Mouse (Mus musculus): Measurements from ENCODE around the gene Nacc2.

The Nacc2 gene

DNA sequence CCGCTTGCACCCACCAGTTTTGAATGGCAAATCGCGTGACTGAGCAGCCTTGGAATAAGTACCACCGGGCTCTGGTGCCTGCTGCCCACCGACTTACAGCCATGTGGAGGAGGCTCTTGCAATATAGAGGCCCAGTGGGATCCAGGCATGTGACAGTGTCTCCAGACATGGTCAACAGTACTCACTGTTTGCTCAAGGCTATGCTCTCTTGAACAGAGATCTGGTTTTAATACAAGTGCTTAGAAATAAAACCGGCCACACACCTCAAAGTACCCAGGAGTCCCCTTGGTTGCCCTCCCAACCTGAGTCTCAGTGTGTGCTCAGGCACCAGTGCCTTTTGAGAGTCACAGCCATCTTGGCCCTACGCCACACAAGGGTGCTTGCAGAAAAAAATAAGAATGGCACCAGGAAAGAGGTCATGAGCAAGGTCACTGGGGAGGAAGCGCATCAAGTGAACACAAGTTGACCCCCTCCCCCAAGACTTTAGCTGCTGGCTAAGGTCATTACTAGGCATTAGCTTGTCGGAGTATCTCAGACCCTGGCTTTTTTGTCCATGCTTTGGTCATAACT, at the start of gene Nacc2:
TSS of gene Nacc2 (minus strand) at position 142 of the 570 bp plus-strand sequence.
- in situ Hi-C loops (cut with MboI; ENCODE audit: low sequenced_read_pairs), result no loop called here

DNA sequence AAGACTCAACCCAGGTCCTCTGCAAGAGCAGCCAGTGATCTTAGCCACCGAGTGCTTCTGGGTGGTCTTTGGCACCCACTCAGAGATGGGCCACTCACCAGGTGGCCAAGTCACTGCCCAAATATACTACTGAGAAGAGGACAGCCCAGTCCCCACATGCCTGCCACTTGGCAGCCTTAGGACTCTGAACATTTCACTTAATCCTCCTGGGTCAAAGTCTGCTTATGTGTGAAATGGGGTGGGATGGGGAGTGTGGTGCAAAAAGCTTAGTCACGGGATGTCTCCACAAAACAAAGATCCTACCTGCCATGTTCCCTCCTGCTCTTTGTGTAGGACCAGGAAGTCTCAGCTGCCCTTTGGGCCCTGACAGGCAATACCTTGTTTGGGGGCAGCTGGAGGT, 49.1 kb upstream of the Nacc2 start:
- in situ Hi-C loops (cut with MboI; ENCODE audit: low sequenced_read_pairs), result loop anchor here (25.0 kb wide), 2 partner anchors 115 to 390 kb away; partner anchors contain the start of gene Ccdc187

DNA sequence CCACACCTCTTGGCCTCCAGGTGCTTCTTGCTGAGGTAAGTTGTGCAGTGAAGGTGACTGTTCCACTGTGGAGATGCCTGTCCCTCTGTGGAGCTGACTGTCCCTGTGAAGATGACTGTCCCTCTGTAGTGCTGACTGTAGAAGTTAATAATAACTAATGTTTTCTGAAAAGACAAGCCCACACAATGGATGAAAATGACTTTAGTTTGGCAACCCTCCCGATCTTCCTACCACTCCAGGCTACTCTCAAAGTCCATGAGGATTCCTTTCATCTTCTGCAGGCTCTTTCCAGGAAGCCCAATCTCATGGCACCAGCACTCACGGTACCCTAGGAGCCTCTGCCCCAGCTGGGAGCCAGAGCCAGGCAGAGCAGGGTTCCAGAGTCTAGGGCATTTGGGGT, 47.4 kb upstream of the Nacc2 start:
- in situ Hi-C loops (cut with MboI; ENCODE audit: low sequenced_read_pairs), result loop anchor here (25.0 kb wide), 2 partner anchors 117 to 392 kb away; partner anchors contain the start of gene Ccdc187

DNA sequence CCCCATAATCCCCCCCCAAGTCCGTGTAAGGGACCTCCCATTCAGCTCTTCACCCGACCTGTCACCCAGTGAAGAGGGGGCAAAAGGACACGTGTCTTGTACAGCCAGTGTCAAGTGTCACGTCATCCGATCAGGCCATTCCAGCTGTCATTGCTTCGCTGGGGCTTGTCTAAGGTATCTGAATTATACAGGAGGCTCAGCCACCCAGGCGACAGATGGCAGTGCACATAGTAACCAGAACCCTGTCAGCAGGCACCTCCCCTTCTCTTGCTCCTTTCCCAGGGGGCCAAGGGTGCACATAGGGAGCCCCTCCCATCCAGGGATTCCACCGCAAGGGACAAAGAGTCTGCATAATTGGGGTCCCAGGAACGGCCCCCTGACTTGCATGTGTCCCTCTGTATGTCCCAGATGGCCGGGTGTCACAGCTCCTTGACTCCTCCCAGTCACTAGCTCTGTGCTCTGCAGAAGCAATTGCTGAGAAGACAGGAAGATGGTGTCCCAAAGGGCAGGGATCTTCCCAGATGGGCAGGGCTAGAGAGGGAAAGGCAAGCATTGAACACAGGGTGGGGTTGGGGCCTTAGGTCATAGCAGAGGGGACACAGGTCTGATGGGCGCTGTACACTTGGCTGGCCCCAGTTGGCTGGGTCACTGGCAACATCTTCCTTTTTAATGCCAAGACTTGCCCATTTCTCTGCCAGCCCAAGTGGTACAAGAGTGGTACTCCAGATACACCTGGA, 46.0 kb upstream of the Nacc2 start:
- in situ Hi-C loops (cut with MboI; ENCODE audit: low sequenced_read_pairs), result loop anchor here (25.0 kb wide), 2 partner anchors 118 to 393 kb away; partner anchors contain the start of gene Ccdc187

DNA sequence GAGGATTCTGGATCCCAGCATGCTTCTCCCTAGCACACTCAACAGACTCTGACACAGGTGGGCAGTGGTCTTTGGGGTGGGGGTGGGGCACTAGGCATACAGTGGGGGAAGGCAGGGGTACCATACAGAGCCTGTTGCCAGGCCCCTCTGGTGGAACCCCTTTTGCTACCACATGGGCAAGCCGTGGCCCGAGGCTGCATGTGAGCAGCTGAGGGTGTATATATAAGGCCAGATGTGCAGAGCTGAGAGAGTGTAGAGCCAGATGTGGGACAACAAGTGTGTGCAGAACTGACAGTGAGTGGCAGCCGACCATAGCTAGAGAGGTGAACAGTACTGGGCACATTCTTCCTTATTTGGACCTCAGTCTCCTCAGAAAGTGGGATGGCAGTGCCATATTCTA, 43.9 kb upstream of the Nacc2 start:
- in situ Hi-C loops (cut with MboI; ENCODE audit: low sequenced_read_pairs), result loop anchor here (25.0 kb wide), 2 partner anchors 120 to 395 kb away; partner anchors contain the start of gene Ccdc187

DNA sequence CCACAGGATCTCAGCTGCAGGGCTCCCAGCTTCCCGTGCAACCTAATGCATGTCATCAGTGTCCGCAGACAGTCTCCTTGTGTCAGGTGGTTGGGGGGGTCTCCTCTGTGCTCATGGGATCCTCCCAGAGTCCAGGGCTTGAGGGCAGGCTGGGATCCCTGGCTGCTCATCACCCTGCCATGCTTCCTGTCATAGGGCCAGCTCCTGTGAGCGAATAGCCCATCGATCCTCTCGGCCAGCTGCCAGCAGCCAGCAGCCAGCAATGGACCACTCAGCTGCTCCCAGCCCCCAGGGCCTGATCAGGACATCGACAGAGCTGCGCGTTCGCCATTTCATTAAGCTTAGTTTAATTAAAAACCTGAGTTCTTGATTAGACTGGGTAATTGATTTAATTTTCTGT, 35.0 kb upstream of the Nacc2 start:
- in situ Hi-C loops (cut with MboI; ENCODE audit: low sequenced_read_pairs), result loop anchor here (25.0 kb wide), 2 partner anchors 129 to 404 kb away; partner anchors contain the start of gene Ccdc187

DNA sequence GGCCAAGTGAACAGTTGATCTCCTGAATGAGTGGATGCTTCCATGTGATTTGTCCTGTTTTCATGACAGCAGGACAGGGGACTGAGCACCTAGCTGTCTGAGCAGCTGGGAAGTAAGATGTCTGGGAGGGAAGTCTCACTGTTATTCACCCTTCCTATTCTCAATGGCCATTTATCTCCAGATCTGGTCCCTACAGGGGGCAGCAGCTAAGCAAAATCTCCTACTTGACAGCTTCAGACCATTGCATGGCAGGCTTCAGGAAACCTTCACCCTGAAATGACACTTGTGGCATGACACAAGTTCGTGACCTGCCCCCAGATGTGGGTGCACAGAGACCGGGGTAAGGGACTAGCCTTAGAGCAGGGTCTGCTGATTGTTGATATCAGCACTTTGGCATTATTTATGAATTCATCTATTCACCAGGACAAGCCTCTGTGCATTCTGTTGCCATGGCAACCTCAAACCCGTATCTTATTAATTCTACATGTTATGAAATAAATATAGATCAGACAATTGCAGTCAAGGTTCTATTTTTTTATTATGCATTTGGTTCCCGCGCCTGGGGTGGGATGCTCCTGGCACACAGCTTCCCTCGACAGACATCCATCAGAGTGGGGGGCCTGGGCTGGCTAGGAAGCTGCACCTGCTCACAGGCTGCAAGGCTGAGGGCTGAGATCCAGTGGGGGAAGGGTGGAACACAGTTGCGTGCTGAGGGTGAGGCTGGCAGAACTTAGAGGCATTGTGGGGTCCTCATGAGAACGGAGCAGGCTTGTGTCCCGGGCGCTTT, 33.4 kb upstream of the Nacc2 start:
- in situ Hi-C loops (cut with MboI; ENCODE audit: low sequenced_read_pairs), result loop anchor here (25.0 kb wide), 2 partner anchors 131 to 406 kb away; partner anchors contain the start of gene Ccdc187

DNA sequence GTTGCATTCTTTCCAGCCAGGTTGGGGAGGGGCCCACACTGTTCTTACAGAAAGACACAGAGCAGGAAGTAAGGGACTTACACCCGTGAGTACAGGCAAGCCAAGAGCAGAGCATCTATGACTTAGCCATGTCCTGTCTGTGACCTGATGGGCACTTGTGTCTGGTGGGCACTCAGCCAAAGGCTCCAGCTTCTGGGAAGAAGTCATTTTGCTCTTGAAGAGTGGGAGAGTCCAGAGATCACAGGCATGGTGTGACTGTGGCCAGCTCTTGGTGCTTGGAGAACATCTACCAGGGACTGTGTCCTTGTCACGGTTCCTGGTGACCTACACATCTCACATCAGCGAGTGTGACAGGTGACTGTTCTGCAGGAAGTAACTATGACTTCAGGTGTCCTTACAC, 32.7 kb upstream of the Nacc2 start:
- in situ Hi-C loops (cut with MboI; ENCODE audit: low sequenced_read_pairs), result loop anchor here (25.0 kb wide), 2 partner anchors 132 to 407 kb away; partner anchors contain the start of gene Ccdc187

DNA sequence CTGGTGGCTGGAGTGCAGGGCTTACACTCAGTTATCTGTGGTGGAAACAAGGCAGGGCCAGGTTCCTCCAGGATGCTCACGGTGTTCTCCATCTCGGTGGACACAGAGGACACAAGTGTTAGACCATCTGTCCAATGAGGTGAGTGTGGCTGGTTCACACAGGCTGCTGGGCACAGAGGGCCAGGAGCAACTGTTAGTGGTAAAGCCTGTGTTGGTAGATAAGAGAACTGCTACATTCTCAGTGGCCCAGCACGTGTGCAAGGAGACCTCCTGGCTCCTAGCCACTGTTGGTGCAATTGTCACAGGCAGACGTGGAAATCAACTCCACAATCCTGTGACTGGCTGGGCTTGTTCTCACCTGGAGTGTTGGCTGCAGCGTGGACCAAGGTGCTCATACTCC, 31.6 kb upstream of the Nacc2 start:
- in situ Hi-C loops (cut with MboI; ENCODE audit: low sequenced_read_pairs), result loop anchor here (25.0 kb wide), 2 partner anchors 133 to 408 kb away; partner anchors contain the start of gene Ccdc187

DNA sequence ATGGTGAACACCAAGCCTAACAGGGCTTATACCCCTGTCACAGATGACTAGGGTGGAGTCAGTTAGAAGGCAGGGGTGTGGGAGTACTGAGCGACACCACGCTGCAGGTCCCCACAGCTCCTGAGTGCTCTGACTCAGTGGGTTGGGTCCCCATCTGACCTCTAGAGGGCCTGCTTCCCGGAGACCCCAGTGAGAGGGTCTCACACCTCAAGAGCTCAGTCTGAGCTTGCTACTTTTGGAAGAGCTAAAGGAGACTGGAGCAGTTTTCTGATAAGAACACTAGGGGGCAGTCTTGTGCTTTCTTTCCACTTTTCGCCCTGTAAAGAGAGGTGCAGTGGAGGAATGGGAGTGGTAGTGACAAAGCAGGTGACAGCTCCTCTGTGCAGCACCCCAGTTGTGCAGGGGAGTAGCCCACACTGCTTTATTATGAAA, 30.9 kb upstream of the Nacc2 start:
- in situ Hi-C loops (cut with MboI; ENCODE audit: low sequenced_read_pairs), result loop anchor here (25.0 kb wide), 2 partner anchors 133 to 408 kb away; partner anchors contain the start of gene Ccdc187

DNA sequence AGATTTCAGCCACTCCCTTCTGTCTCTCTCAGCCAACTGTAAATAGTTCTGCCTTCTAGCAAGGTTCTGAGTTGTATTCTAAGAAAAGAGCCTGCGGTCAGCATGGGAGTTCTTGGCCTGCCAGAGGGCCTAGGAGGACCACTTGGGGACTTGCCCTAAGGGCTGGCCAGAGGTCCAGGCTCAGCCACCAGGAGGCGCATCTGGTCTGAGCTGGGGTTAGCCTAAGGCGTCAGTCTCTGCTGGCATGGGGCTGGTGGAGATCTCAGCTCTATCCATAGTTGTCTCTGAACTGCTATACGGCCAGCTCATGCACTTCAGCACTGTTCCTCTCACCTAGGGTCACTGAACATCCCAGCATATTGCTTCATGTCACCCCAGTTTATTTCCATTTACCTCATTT, 30.3 kb upstream of the Nacc2 start:
- in situ Hi-C loops (cut with MboI; ENCODE audit: low sequenced_read_pairs), result loop anchor here (25.0 kb wide), 2 partner anchors 134 to 409 kb away; partner anchors contain the start of gene Ccdc187

DNA sequence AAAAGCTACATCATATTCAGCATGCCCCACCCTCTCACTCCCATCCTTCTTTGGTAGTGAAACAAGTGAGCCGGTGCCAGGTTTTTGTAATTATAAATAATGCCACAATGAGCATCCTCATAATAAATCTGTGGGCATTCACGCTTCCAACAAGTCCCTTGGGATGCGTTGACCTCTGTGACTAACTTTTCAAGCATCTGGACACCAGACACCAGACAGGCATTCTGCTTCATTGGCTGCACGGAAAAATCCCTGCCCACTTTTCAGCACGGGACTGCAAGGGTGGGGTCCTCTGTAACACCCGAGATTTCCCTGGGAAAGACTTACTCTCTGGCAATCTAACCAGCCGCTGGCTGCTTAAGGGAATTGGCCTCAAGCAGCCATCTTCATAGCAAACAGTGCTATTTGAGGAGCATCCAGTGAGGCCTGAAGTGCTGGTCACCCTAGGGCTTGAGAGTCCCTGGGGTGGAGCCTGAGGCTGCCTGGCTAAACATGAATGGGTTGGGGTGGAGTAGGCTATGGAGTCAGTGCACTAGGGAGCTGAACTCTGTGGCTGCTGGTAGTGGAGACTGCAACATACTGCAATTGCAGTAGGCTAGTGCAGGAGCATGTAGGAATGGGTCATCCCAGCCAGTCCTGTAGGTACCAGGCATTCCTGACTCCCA, 24.8 kb upstream of the Nacc2 start:
- in situ Hi-C loops (cut with MboI; ENCODE audit: low sequenced_read_pairs), result no loop called here

DNA sequence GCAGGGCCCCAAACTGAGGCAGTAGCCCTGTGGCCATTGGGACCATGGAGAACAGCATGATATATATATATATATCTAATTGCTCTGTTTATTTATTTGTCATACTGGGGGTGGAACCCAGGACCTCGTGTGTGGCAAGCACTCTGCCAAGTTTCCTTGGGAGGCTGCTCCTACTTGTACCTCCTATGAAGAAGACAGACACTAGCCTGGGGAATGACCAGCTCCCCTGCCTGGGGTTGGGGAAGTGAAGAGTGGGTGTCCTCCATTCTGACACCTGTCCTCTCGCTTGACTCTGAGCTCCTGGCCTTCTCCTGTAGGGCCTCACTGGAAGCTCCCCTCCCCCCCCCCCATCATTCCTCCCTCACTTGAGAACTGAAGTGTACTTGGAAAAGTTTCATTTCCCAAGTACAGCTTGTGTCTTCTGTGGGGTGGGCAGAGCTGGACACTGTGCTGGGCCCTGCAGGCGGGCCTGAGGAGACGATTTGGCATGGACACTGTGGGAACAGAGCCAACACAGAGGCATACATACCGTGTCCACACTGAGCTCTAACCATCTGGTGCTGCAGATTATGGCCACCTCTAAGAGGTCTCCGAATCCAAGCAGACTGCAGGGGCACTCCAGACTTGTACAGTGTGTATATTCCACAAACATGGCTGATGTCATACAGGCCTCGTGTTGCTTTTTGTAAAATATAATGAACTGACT, 23.5 kb upstream of the Nacc2 start:
- in situ Hi-C loops (cut with MboI; ENCODE audit: low sequenced_read_pairs), result no loop called here

DNA sequence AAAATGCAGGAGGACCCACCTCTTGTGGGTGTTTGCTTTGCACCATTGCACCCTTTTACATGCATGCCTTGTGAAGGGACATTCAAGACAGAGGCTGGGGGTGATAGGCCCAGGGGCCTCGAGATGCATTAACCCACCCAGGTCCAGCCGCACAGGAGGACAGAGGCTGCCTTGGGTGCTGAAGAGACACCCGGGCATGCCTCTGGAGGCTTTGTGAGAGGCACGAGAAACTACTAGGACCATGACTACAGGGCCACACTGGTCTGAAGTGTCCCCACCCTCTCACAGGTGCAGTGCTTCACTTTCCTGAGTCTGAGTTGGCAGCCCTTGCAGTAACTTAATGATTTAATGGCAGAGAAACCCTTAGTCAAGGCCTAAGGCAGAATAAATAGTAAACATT, 22.1 kb upstream of the Nacc2 start:
- in situ Hi-C loops (cut with MboI; ENCODE audit: low sequenced_read_pairs), result no loop called here

DNA sequence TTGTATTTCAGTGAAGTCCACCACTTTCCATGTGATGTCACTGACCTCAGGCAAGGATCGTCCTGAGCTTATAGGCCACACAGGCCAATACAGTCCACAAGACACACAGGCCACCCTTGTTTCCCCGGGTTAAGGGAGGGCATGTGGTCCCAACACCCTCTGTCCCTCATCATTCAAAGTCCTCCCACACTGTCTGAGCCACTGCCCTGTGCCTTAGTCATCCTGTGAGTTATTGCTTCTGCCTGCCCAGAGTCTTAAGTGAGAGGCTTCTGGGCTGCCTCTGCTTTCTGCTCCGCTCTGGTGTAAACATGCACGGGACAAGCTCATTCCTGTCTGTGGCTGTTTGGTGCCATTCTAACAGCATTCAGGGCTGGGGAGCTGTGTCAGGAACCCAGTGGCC, 21.3 kb upstream of the Nacc2 start:
- in situ Hi-C loops (cut with MboI; ENCODE audit: low sequenced_read_pairs), result loop anchor here (5.0 kb wide), 1 partner anchor 92 kb away; no protein-coding TSS in a partner anchor

DNA sequence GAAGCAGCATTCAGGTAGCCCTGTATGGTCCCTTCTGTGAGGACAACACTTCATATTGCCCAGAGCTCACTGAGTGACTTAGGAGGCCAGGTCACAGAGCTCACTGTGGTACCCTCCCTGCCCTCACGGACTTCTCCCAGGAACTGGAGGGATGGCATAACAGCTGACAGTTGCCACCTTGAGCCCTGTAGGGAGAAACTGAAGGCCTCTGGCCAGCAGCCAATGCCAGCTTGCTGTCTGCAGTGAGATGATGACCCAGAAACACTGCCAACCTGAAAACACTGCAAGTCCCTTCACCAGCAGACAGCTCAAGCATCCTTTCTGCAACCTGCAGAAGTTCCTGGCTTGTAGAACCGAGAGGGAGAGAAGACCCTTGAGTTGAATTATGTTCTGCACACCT, 20.5 kb upstream of the Nacc2 start:
- in situ Hi-C loops (cut with MboI; ENCODE audit: low sequenced_read_pairs), result loop anchor here (5.0 kb wide), 1 partner anchor 91 kb away; no protein-coding TSS in a partner anchor

DNA sequence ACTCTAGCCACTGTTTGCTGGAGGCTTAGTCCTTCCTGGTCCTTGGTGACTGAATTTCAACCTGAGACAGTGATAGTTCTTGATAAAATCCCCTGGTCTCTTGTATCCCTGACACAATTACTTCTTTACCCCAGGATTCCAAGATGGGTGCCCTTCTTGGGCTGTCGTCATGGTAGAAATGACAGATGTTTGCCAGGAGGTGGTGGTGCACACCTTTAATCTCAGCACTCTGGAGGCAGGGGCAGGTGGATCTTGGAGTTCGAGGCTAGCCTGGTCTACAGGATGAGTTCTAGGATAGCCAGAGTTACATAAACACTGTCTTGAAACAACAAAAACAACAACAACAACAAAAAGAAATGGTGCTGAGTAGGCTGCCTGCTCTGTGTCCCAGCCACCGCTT, 20.0 kb upstream of the Nacc2 start:
- in situ Hi-C loops (cut with MboI; ENCODE audit: low sequenced_read_pairs), result loop anchor here (5.0 kb wide), 1 partner anchor 91 kb away; no protein-coding TSS in a partner anchor

DNA sequence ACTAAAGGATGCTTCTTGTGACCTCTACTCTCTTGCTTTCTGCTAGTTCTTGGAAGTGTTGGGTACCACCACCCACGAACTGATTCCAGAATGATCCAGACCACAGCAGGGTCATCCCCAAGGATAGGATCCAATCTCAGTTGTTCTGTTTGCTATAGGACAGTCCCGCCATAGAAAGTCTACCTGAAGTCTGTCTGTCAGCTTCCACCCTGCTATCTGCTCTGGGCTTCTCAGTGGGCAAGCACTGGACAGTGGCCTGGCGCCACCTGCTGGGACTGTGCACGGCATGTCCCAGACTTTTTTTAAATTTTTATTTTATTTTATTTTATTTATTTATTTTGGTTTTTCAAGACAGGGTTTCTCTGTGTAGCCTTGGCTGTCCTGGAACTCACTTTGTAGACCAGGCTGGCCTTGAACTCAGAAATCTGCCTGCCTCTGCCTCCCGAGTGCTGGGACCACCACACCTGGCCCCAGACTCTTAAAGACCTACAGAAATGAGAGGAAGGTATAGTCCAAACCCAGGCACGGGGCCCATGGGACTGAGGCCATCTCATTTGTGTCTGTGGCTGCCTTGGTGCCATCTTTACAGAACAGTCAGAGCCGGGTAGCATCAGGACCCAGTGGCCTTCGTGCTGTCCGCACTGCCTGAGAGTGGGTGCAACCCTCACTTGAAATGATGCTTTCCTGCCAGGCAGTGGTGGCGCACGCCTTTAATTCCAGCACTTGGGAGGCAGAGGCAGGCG, 19.0 kb upstream of the Nacc2 start:
- in situ Hi-C loops (cut with MboI; ENCODE audit: low sequenced_read_pairs), result loop anchor here (5.0 kb wide), 1 partner anchor 90 kb away; no protein-coding TSS in a partner anchor

DNA sequence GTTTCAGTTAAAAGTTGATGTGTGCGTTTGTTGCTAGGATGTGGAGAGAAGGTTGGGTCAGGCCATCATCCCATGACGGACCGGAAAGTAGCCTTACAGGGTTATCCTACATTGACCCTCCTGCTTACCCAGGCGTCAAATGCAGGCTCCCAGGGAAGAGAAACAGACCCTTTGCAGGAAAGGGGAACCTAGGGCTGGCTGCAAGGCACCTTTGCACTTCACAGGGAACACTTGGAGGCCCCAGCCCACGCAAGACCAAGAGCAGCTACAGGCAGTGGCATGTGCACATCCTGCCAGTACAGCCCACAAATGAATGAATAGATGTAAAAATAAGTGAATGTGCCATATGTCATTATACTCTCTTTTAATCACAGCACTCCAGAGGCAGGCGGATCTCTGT, 17.9 kb upstream of the Nacc2 start:
- in situ Hi-C loops (cut with MboI; ENCODE audit: low sequenced_read_pairs), result loop anchor here (5.0 kb wide), 1 partner anchor 89 kb away; no protein-coding TSS in a partner anchor

All from CH12F3 (cell line).